Mouse (Mus musculus): ENCODE results near the gene Gm7361. TPM values are rescaled to one million over a fixed set of nuclear protein-coding genes. Genes with fewer than 3 reads are reported as not detected.

Gene Gm7361
- polyA plus RNA-seq (2015; fragmentation: Illumina TruSeq; extraction: RNeasy Lipid Tissue Mini Kit (QIAGEN cat#74804); ENCODE audit: insufficient read depth, low read depth, low replicate concordance) = not detected

GRCm38 (mm10) chr5:26257391-26257790, at the start of gene Gm7361:
Gene Gm7361 (plus strand): TSS chr5:26257691.

Other genes starting within 250 kb of the Gm7361 start
- not detected for gene Gm5862, start 234.8 kb upstream of the Gm7361 start, polyA plus RNA-seq (2015; fragmentation: Illumina TruSeq; extraction: RNeasy Lipid Tissue Mini Kit (QIAGEN cat#74804); ENCODE audit: insufficient read depth, low read depth, low replicate concordance)
- gene Speer4a, start 218.1 kb upstream of the Gm7361 start, polyA plus RNA-seq (2015; fragmentation: Illumina TruSeq; extraction: RNeasy Lipid Tissue Mini Kit (QIAGEN cat#74804); ENCODE audit: insufficient read depth, low read depth, low replicate concordance) = not detected
- not detected for gene Gm7347, start 199.1 kb upstream of the Gm7361 start, polyA plus RNA-seq (2015; fragmentation: Illumina TruSeq; extraction: RNeasy Lipid Tissue Mini Kit (QIAGEN cat#74804); ENCODE audit: insufficient read depth, low read depth, low replicate concordance)
- gene Gm10471, start 168.4 kb upstream of the Gm7361 start, polyA plus RNA-seq (2015; fragmentation: Illumina TruSeq; extraction: RNeasy Lipid Tissue Mini Kit (QIAGEN cat#74804); ENCODE audit: insufficient read depth, low read depth, low replicate concordance) = not detected
- not detected for gene 5031410I06Rik, start 152.3 kb upstream of the Gm7361 start, polyA plus RNA-seq (2015; fragmentation: Illumina TruSeq; extraction: RNeasy Lipid Tissue Mini Kit (QIAGEN cat#74804); ENCODE audit: insufficient read depth, low read depth, low replicate concordance)
- not detected for gene Gm10220, start 136.3 kb upstream of the Gm7361 start, polyA plus RNA-seq (2015; fragmentation: Illumina TruSeq; extraction: RNeasy Lipid Tissue Mini Kit (QIAGEN cat#74804); ENCODE audit: insufficient read depth, low read depth, low replicate concordance)

Data from pancreas, adult 10 weeks (tissue).